Mouse (Mus musculus): Measurements from ENCODE around the gene Alg14.

- no peak for TF ChIP-seq CTCF (IDR thresholded peaks at IDR 0.05; ENCODE audit: insufficient read depth, low read depth, low read length)
- no peak for TF ChIP-seq POLR2A (IDR thresholded peaks at IDR 0.05; ENCODE audit: insufficient read depth, low read depth, low read length)
Observed at GRCm38 (mm10) chr3:121346507-121347267, 55.1 kb downstream of the Alg14 start.

Measured in olfactory bulb, adult 2 months (tissue).